In the genomic region with DNA sequence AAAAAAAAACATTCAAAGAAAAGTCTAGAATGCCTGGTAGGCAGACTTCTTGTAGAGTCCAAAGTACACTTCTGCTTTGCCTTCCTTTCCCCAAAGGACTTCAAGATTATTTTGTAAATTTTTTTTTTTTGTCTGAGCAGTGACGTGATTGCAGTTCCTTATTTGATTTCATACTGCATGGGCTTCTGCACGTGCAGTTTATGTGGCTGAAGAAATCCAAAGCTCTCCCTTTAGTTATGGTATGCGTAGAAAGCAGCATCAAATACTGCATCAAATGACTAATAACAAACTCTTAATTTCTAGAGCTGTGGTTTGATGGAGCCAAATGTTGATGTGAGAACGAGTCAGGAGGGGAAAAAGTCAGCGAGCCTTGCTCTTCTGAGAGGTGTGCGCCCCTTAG, we compare ENCODE assay signal across 8 mouse cellular contexts. TPM values are rescaled to one million over a fixed set of nuclear protein-coding genes. Genes with fewer than 3 reads are reported as not detected.
A peak's percentile ranks its signal among the peaks of the same experiment; 100 is the strongest.
DNase-seq lines count a peak whose midpoint lies in the region; ATAC-seq and TF ChIP-seq lines count a peak whose summit lies in the region.

No protein-coding gene starts in this region.

- H3K27ac ChIP-seq in kidney, embryonic 14.5 days (ENCODE audit: low read depth, low read length): no peak overlapping the region
- H3K27ac ChIP-seq in cortical plate, adult 2 months (ENCODE audit: insufficient read depth, low read length): no peak overlapping the region
- no peak overlapping the region for H3K27ac ChIP-seq in hindbrain, postnatal 0 days
- H3K27ac ChIP-seq in midbrain, embryonic 16.5 days (ENCODE audit: low read length): no peak overlapping the region

- TF ChIP-seq POLR2A in cortical plate, adult 2 months (IDR thresholded peaks at IDR 0.05; ENCODE audit: extremely low read depth, insufficient read depth, low read length): no peak

- H3K9ac ChIP-seq in kidney, embryonic 14.5 days (ENCODE audit: low read depth, low read length): peak overlapping the region; percentile 5
- H3K9ac ChIP-seq in hindbrain, postnatal 0 days (replicated peaks; ENCODE audit: low read length): 0 out of 2 replicates have a peak overlapping the region, but pooled peaks have one; percentile 31
- H3K9ac ChIP-seq in midbrain, embryonic 16.5 days (ENCODE audit: low read depth, low read length): peak overlapping the region; percentile 50

- H3K4me1 ChIP-seq in kidney, embryonic 14.5 days (ENCODE audit: control insufficient read depth, insufficient read depth, low read length): peaks cover 12% of the 10 kb centered on the region
- peaks cover 5% of the 10 kb centered on the region; the same call in 1 of the 2 replicates for H3K4me1 ChIP-seq in cortical plate, adult 2 months (ENCODE audit: control insufficient read depth, insufficient read depth, low read length)
- no peaks in the 10 kb centered on the region; the same call in 1 of the 2 replicates for H3K4me1 ChIP-seq in hindbrain, postnatal 0 days (ENCODE audit: insufficient read depth, low read length)
- H3K4me1 ChIP-seq in midbrain, embryonic 16.5 days (ENCODE audit: control insufficient read depth, insufficient read depth, low read length): peaks cover 27% of the 10 kb centered on the region

- no peak for DNase-seq in kidney, adult 11 months
- no peak for DNase-seq in hindbrain, postnatal 0 days (ENCODE audit: low spot score)
- DNase-seq in adrenal gland, postnatal 36 days: no peak
- DNase-seq in frontal cortex, postnatal 36 days (ENCODE audit: low spot score in 2 of 2): no peak
- DNase-seq in embryo, embryonic 11 days: no peak

- H3K36me3 ChIP-seq in kidney, embryonic 14.5 days (ENCODE audit: control insufficient read depth, insufficient read depth, low read length): no peaks in the 10 kb centered on the region
- H3K36me3 ChIP-seq in hindbrain, postnatal 0 days (ENCODE audit: insufficient read depth, low read length): no peaks in the 10 kb centered on the region
- no peaks in the 10 kb centered on the region for H3K36me3 ChIP-seq in midbrain, embryonic 16.5 days (ENCODE audit: control insufficient read depth, insufficient read depth, low read length)

- no peaks in the 10 kb centered on the region for H3K9me3 ChIP-seq in kidney, embryonic 14.5 days (ENCODE audit: control insufficient read depth, low read length)
- no peaks in the 10 kb centered on the region for H3K9me3 ChIP-seq in hindbrain, postnatal 0 days (ENCODE audit: low read length)
- no peaks in the 10 kb centered on the region for H3K9me3 ChIP-seq in midbrain, embryonic 16.5 days (replicated peaks; ENCODE audit: control insufficient read depth, low read length, poor library complexity, severe bottlenecking)

- ATAC-seq in kidney, embryonic 14.5 days (ENCODE audit: low FRiP score, low TSS enrichment): no peak
- no peak for ATAC-seq in hindbrain, postnatal 0 days
- no peak for ATAC-seq in midbrain, embryonic 16.5 days

- no peaks in the 10 kb centered on the region for H3K27me3 ChIP-seq in kidney, embryonic 14.5 days (ENCODE audit: control insufficient read depth, insufficient read depth, low read length)
- no peaks in the 10 kb centered on the region for H3K27me3 ChIP-seq in hindbrain, postnatal 0 days (ENCODE audit: insufficient read depth, low read length)
- H3K27me3 ChIP-seq in midbrain, embryonic 16.5 days (ENCODE audit: control insufficient read depth, insufficient read depth, low read depth, low read length): no peaks in the 10 kb centered on the region

- H3K4me2 ChIP-seq in kidney, embryonic 14.5 days (replicated peaks; ENCODE audit: low read depth, low read length): peak overlapping the region; percentile 96
- H3K4me2 ChIP-seq in hindbrain, postnatal 0 days (ENCODE audit: low read depth, low read length): peak overlapping the region; percentile 96
- peak overlapping the region; percentile 63 for H3K4me2 ChIP-seq in midbrain, embryonic 16.5 days (ENCODE audit: low read length)

- TF ChIP-seq CTCF in cortical plate, adult 2 months (IDR thresholded peaks at IDR 0.05; ENCODE audit: extremely low read depth, insufficient read depth, low read length): no peak
- no peak for TF ChIP-seq CTCF in hindbrain, postnatal 0 days (IDR thresholded peaks at IDR 0.05; ENCODE audit: low read depth)

- WGBS in kidney, embryonic 14.5 days: 28% methylated on average over 6 of the region's 6 CpGs
- 15% methylated on average over 6 of the region's 6 CpGs for WGBS in hindbrain, postnatal 0 days
- 15% methylated on average over 6 of the region's 6 CpGs for WGBS in midbrain, embryonic 16.5 days

- H3K4me3 ChIP-seq in kidney, embryonic 14.5 days (ENCODE audit: low read length): peak overlapping the region; percentile 97
- peak overlapping the region; percentile 86 for H3K4me3 ChIP-seq in cortical plate, adult 2 months (ENCODE audit: insufficient read depth, low read length)
- H3K4me3 ChIP-seq in hindbrain, postnatal 0 days (ENCODE audit: low read length): peak overlapping the region; percentile 98
- peak overlapping the region; percentile 40 for H3K4me3 ChIP-seq in midbrain, embryonic 16.5 days (ENCODE audit: low read depth, low read length)

RNA-seq across cellular contexts. Expression of a gene that starts 3.2 kb away (rescaled TPM):
- polyA plus RNA-seq in kidney, embryonic 14.5 days (2014; fragmentation: Nextera tagmentation; extraction: Ambion mirVana): 16.8 and 16.9 TPM in 2 replicates
- polyA plus RNA-seq in cortical plate, adult 2 months (2012; rRNA removed): 60.7 and 62.2 TPM in 2 replicates
- total RNA-seq in hindbrain, postnatal 0 days (2014; rRNA removed): 95.9 and 111 TPM in 2 replicates
- 13.3 and 14.7 TPM in 2 replicates for polyA plus RNA-seq in hindbrain, postnatal 0 days (2015; fragmentation: Nextera tagmentation; extraction: Ambion mirVana)
- 12.0 TPM in 2 replicates for polyA plus RNA-seq in midbrain, embryonic 16.5 days (2015; fragmentation: Nextera tagmentation; extraction: Ambion mirVana)
- 10 to 100 TPM; 73.4 to 83.9 TPM for total RNA-seq in adrenal gland, postnatal 36 days (2021)

RNA-seq across cellular contexts. Expression of a gene that starts 20.9 kb away (rescaled TPM):
- polyA plus RNA-seq in kidney, embryonic 14.5 days (2014; fragmentation: Nextera tagmentation; extraction: Ambion mirVana): 78.2 and 90.8 TPM in 2 replicates
- 69.5 and 71.0 TPM in 2 replicates for polyA plus RNA-seq in cortical plate, adult 2 months (2012; rRNA removed)
- total RNA-seq in hindbrain, postnatal 0 days (2014; rRNA removed): 113 and 117 TPM in 2 replicates
- polyA plus RNA-seq in hindbrain, postnatal 0 days (2015; fragmentation: Nextera tagmentation; extraction: Ambion mirVana): 116 and 118 TPM in 2 replicates
- 116 and 120 TPM in 2 replicates for polyA plus RNA-seq in midbrain, embryonic 16.5 days (2015; fragmentation: Nextera tagmentation; extraction: Ambion mirVana)
- 10 to 100 TPM; 66.0 to 88.3 TPM for total RNA-seq in adrenal gland, postnatal 36 days (2021)

Comparison
In these comparisons a context has a peak if more than half of its experiments do, and no peak if none do; other contexts are left out.
1. H3K4me3 ChIP-seq: peak in every context shown above with its lines; median percentile 98 in hindbrain, postnatal 0 days; 97 in kidney, embryonic 14.5 days; 86 in cortical plate, adult 2 months; 40 in midbrain, embryonic 16.5 days.